Mouse (Mus musculus) limb, embryonic 14.5 days (tissue): ENCODE data around the gene Itgb4. TPM values are rescaled to one million over a fixed set of nuclear protein-coding genes. Genes with fewer than 3 reads are reported as not detected.

Source experiments
- ATAC-seq: fragments of 200-750 bp; cut with Nextera tagmentation; 2 replicates; pipeline ENCODE4 v1.8.0; 2017; ENCODE audit warnings: low read depth, moderate number of reproducible peaks, moderate TSS enrichment; ENCODE audit not compliant: low FRiP score
- DNase-seq: peaks from one replicate; pipeline ENCODE4 v3.0.0-alpha.2; 2015; ENCODE audit warnings: low spot score
- H3K27ac ChIP-seq: fragments of 300-500 bp; sonication (generic); replicated peaks from 2 replicates; pipeline ENCODE4 v1.5.1; 2014; ENCODE audit warnings: low read depth, mild to moderate bottlenecking, low read length, moderate library complexity, mixed read lengths
- H3K27me3 ChIP-seq: fragments of 300-500 bp; sonication (generic); 2 replicates; pipeline ENCODE4 v1.6.1; 2014; ENCODE audit warnings: low read length, mixed read lengths; ENCODE audit not compliant: control insufficient read depth, insufficient read depth
- H3K36me3 ChIP-seq: fragments of 300-500 bp; sonication (generic); 2 replicates; pipeline ENCODE4 v1.6.1; 2014; ENCODE audit warnings: mild to moderate bottlenecking, low read length, moderate library complexity, mixed read lengths; ENCODE audit not compliant: control insufficient read depth, insufficient read depth
- H3K4me1 ChIP-seq: fragments of 300-500 bp; sonication (generic); 2 replicates; pipeline ENCODE4 v1.6.1; 2014; ENCODE audit warnings: antibody characterized with exemption, low read length, mixed read lengths; ENCODE audit not compliant: control insufficient read depth, insufficient read depth
- H3K4me2 ChIP-seq: fragments of 300-500 bp; sonication (generic); replicated peaks from 2 replicates; pipeline ENCODE4 v1.6.1; 2014; ENCODE audit warnings: low read depth, mild to moderate bottlenecking, low read length, moderate library complexity; ENCODE audit not compliant: severe bottlenecking
- H3K4me3 ChIP-seq: fragments of 300-500 bp; sonication (generic); replicated peaks from 2 replicates; pipeline ENCODE4 v1.5.1; 2014; ENCODE audit warnings: low read length
- H3K9ac ChIP-seq: fragments of 300-500 bp; sonication (generic); 2 replicates; pipeline ENCODE4 v1.6.1; 2014; ENCODE audit warnings: mild to moderate bottlenecking, low read depth, low read length, moderate library complexity; ENCODE audit not compliant: severe bottlenecking
- H3K9me3 ChIP-seq: fragments of 300-500 bp; sonication (generic); 2 replicates; pipeline ENCODE4 v1.6.1; 2016; ENCODE audit warnings: low read length; ENCODE audit not compliant: control insufficient read depth
- POLR2A ChIP-seq: fragments of 200-500 bp; IDR thresholded peaks from 2 replicates; pipeline ENCODE4 v1.8.0; 2012; ENCODE audit warnings: inconsistent platforms, mild to moderate bottlenecking, moderate library complexity, borderline replicate concordance; ENCODE audit not compliant: insufficient read depth, insufficient read length; ENCODE audit errors: extremely low read depth
- WGBS: fragments of 180-500 bp; shearing (Covaris S2); extraction: QIAGEN DNeasy Blood & Tissue Kit; methylation state at CpG from one replicate; pipeline ENCODE4 v1.1.7; 2014; 5-methylcytosine and 5-hydroxymethylcytosine counted together
- polyA plus RNA-seq, 2 experiments: library from polyadenylated mRNA; depleted of rRNA in 1 of 2; stranded (reverse) in 1 of 2; unstranded in 1 of 2; fragments of >200 nt; fragmentation: Nextera tagmentation in 1 of 2; extraction: Ambion mirVana in 1 of 2; gene quantifications; 2 replicates each; pipeline versions ENCODE4 v1.2.1 to v1.2.3; 2012 to 2014

Itgb4 gene
- polyA plus RNA-seq, 2 experiments: 11.3 to 12.5 TPM

DNA sequence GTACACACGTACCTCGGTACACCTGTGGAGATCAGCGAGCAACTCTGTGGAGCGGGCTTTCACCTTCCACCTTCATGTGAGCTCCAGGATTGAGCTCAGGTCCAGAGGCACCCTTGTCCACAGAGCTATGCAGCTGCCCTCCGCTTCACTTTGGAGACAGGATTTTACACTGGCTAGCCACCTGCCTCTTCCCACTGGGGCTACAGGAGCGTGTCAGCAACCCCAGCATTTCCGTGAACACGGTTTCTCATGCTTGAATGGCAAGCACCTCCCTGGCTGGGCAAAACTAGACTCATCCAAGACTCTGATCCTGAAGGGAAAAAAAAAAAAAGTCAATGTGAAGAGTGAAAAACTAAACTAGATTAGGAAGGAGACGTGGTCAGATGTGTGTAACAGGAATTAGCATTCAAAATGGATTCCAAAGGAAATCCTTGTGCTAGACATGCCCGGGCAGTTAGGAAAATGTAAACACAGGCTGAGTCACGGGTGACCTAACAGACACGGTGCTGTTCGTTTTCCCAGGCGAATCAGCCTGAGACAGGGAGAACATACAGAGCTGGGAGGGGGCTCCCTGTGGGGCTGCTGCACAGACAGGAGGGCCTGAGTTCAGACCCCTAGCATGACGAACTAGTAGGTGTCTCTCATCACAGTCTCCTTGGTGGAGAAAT is 4.4 kb upstream of the Itgb4 start:
- Histone ChIP-seq H3K9me3 (no peaks in the 10 kb centered on the region), H3K4me2 (no peak overlapping the region), H3K9ac (no peak overlapping the region), H3K4me1 (0 out of 2 replicates have a peak, but pooled peaks cover 2% of the 10 kb centered on the region), H3K36me3 (peaks cover 19% of the 10 kb centered on the region), H3K27ac (no peak overlapping the region), H3K4me3 (no peak overlapping the region), H3K27me3 (peaks cover 15% of the 10 kb centered on the region)
- WGBS: 58% methylated on average over 15 of the region's 15 CpGs
- no peak for TF ChIP-seq POLR2A
- ATAC-seq (no peak), DNase-seq (no peak)

DNA sequence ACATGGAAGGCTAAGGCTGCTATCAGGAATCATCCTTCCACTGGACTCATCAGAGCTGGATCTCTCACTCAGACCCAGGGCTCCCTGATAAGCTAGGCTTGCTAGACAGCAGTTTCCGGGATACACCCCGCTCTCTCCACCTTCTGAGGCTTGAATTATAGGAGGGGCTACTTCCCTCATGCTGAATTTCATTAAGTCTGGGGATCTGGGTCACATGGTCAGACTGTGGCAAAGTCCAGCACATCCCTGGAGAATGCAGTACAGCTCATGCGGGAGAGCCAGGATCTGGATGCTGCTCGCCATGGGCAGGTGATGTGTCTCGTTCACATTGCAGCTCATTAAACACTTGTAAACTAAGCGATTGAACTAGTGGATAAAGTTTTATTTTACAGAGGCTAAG is 3.5 kb upstream of the Itgb4 start:
- Histone ChIP-seq H3K27me3 (peaks cover 24% of the 10 kb centered on the region), H3K9me3 (no peaks in the 10 kb centered on the region), H3K4me1 (0 out of 2 replicates have a peak, but pooled peaks cover 2% of the 10 kb centered on the region), H3K4me2 (no peak overlapping the region), H3K36me3 (peaks cover 11% of the 10 kb centered on the region), H3K4me3 (no peak overlapping the region), H3K27ac (no peak overlapping the region), H3K9ac (no peak overlapping the region)
- WGBS: 65% methylated on average over 6 of the region's 6 CpGs
- TF ChIP-seq POLR2A: no peak
- no peak for DNase-seq
- no peak for ATAC-seq

DNA sequence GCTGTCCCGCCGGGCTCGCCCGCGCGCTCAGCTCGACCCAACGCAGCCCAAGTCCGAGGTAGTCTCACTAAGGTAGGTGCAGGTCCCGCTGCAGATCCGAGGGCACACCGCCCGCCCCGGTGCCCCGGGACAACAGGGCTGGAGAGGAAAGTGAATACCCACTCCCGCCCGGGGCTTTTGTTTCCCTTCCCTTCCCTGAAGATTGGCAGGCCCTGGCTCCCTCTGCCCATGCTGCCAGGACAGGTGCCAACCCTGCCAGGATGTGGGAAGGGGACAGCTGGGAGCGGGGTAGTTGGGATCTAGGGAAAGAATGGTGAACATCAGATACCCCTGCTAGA is 543 bp downstream of the Itgb4 start:
- ATAC-seq (no peak), DNase-seq (no peak)
- Histone ChIP-seq H3K4me2 (peak overlapping the region; percentile 71), H3K9ac (peak overlapping the region; percentile 25; the same call in 1 of the 2 replicates), H3K27ac (no peak overlapping the region), H3K9me3 (no peaks in the 10 kb centered on the region), H3K4me3 (peak overlapping the region; percentile 41), H3K4me1 (0 out of 2 replicates have a peak, but pooled peaks cover 2% of the 10 kb centered on the region), H3K27me3 (peaks cover 31% of the 10 kb centered on the region), H3K36me3 (no peaks in the 10 kb centered on the region)
- 4% methylated on average over 17 of the region's 18 CpGs for WGBS
- no peak for TF ChIP-seq POLR2A

DNA sequence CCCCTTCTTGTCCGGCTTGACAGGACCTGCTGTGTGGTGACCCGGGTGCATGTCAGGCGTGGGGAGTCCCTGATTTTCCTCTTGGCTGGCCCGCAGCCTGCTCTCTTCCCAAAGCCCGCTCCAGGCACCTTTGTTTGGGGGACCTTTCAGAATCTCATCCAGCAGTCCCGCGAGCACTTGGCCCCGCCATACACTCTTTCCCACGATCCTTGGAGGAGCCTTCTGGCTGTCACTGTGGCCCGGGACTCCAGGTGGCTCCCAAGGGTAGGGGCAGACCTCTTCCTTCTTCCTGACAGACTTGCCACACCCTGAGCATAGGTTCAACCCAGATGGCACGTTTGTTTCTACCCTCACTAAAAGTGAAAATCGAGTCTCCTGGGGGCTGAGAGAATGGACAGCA is 1.0 kb downstream of the Itgb4 start:
- Histone ChIP-seq H3K36me3 (no peaks in the 10 kb centered on the region), H3K4me1 (0 out of 2 replicates have a peak, but pooled peaks cover 2% of the 10 kb centered on the region), H3K4me3 (peak overlapping the region; percentile 41), H3K27ac (no peak overlapping the region), H3K4me2 (peak overlapping the region; percentile 71), H3K27me3 (peaks cover 31% of the 10 kb centered on the region), H3K9ac (no peak overlapping the region), H3K9me3 (no peaks in the 10 kb centered on the region)
- ATAC-seq: no peak
- no peak for TF ChIP-seq POLR2A
- 38% methylated on average over 12 of the region's 12 CpGs for WGBS
- DNase-seq: no peak

DNA sequence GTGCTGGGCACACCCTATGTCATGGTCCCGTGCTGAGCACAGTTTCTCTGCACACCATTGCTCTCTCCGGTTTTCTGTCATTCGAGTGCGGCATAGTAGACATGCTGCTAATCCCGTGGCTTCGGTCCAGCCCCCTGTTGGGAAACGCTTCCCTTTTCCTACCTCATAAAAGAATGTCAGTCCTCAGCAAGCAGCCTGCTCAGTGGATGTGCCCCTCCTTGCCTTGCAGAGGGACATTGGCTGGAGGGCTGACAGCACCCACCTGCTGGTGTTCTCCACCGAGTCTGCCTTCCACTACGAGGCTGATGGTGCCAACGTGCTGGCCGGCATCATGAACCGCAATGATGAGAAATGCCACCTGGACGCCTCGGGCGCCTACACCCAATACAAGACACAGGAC is 8.0 kb downstream of the Itgb4 start:
- no peaks in the 10 kb centered on the region for H3K36me3 ChIP-seq
- H3K27me3 ChIP-seq: no peaks in the 10 kb centered on the region
- no peak for DNase-seq
- no peaks in the 10 kb centered on the region for H3K9me3 ChIP-seq
- H3K4me3 ChIP-seq: no peak overlapping the region
- no peak overlapping the region for H3K27ac ChIP-seq
- no peak overlapping the region for H3K4me2 ChIP-seq
- H3K4me1 ChIP-seq: no peaks in the 10 kb centered on the region
- WGBS: 92% methylated on average over 15 of the region's 15 CpGs
- no peak for ATAC-seq
- H3K9ac ChIP-seq: no peak overlapping the region
- no peak for TF ChIP-seq POLR2A
